Mouse (Mus musculus) CH12F3 (cell line): ENCODE results near the gene Cryz.

Source experiments
- in situ Hi-C: fragments of 300-500 bp; cut with MboI; formaldehyde crosslinking; loops from 2 replicates; pipeline ENCODE4 v1.14.3; 2020; ENCODE audit warnings: low sequenced_read_pairs

The Cryz gene

GRCm38 (mm10) chr3:154596488-154596933 lies at the start of gene Cryz:
Gene Cryz, plus strand, starts transcription at chr3:154596711.
- in situ Hi-C loops: no loop called here

GRCm38 (mm10) chr3:154547549-154548426 lies 48.7 kb upstream of the Cryz start:
- in situ Hi-C loops: loop anchor here (25.0 kb wide), 1 partner anchor 585 kb away; the partner anchor contains the start of gene Slc44a5

DNA sequence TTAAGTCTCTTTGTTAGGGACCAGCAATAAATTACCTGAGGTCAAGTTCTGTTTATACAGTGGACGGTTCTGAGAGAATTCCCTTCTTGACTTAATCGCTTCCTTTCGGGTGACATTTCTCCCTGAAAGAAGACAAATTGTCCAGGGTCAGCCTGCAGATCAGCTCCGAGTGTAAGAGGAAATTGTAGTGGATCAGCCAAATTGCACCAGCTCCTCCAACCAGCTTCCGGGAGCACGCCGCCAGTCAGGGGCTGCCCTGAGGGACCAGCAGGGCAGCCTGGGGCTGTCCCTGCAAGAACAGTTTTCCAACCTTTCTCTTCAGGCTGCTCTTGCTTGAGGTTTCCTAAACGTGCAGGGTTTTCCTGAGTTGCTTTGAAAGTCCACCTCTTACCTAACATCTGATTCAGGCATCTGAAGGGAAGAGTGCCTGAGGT lies 47.6 kb upstream of the Cryz start:
- in situ Hi-C loops: loop anchor here (25.0 kb wide), 1 partner anchor 587 kb away; the partner anchor contains the start of gene Slc44a5

- in situ Hi-C loops: no loop called here
Observed at GRCm38 (mm10) chr3:154550326-154551034, 46.0 kb upstream of the Cryz start.

- in situ Hi-C loops: no loop called here
Observed at GRCm38 (mm10) chr3:154551035-154551411, 45.5 kb upstream of the Cryz start.

DNA sequence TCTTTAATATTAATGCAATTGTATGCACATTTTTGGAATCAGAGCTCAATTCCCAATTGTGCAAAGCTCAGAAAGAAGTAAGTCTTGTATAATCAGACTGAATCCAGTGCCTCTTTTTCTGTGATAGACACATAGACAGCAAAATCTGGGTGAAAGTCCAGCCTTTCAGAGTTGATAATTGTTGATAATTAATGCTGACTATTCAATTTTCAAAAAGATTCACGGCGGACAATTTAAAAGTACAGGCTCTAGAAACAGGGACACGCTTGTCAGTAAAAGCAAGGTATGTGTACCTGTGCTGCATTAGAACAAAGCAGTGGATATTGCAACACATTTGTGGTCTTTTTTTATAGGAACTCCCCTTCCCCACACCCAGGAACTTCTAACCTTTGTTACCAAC lies 34.3 kb upstream of the Cryz start:
- in situ Hi-C loops: no loop called here

GRCm38 (mm10) chr3:154565437-154565836 lies 31.1 kb upstream of the Cryz start:
- in situ Hi-C loops: no loop called here

DNA sequence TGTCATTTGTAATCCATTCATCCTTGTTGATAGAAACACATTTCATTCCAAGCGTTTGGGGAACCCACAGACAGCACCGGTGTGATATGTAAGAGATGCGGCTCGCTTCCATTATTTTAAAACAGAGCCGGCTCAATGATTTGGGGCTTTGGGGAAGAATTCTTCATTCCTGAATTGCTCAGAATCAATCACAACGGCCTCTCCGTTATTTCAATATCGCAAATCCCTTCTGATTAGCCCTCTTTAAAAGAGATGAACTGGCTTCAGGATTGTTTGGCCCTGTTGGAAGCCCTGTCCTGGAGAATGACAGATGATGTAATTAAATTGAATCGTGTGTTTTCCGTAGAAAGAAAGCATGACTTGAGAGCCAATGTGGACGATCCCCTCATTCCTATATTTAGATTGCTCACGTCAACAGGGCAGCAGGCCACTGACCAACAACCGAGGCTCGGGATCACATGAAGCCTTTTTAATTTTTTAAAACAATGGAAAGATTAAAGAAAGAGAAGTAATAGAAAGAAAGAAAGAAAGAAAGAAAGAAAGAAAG lies 26.4 kb upstream of the Cryz start:
- in situ Hi-C loops: loop anchor here (5.0 kb wide), 1 partner anchor 293 kb away; no protein-coding TSS in a partner anchor

- in situ Hi-C loops: loop anchor here (5.0 kb wide), 1 partner anchor 293 kb away; no protein-coding TSS in a partner anchor
Observed at GRCm38 (mm10) chr3:154570786-154571185, 25.7 kb upstream of the Cryz start.

DNA sequence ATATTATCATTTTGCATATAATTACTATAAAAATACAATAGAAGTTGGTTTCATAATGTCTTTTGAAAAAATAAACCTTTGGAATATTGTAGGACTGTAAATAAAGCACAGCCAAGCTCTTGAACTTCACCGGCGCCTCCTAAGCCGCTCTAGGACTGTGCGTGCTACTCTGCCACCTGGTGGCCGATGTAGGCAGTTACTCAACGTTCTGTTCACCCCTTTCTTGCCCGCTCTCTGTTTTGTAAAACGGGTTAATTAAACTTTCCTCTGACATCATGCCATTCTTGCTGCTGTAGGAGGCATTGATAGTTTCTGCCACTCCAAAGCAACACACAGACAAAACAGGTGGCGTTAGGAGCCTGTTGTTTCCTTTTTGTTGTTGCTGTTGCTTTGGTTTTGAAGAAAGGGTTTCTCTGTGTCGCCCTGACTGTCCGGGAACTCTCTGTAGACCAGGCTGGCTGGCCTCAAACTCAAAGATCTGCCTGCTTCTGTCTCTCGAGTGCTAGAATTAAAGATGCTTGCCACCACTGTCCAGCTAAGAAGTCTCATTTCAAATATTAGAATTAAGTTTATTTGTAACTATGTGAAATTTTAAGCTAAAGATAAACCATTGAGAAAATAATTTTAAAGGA lies 24.1 kb upstream of the Cryz start:
- in situ Hi-C loops: loop anchor here (5.0 kb wide), 1 partner anchor 295 kb away; no protein-coding TSS in a partner anchor

- in situ Hi-C loops: loop anchor here (5.0 kb wide), 1 partner anchor 296 kb away; no protein-coding TSS in a partner anchor
Observed at GRCm38 (mm10) chr3:154573666-154574065, 22.8 kb upstream of the Cryz start.

GRCm38 (mm10) chr3:154577895-154578294 lies 18.6 kb upstream of the Cryz start:
- in situ Hi-C loops: no loop called here

- in situ Hi-C loops: no loop called here
Observed at GRCm38 (mm10) chr3:154584351-154584750, 12.2 kb upstream of the Cryz start.

- in situ Hi-C loops: no loop called here
Observed at GRCm38 (mm10) chr3:154590971-154591370, 5.5 kb upstream of the Cryz start.

DNA sequence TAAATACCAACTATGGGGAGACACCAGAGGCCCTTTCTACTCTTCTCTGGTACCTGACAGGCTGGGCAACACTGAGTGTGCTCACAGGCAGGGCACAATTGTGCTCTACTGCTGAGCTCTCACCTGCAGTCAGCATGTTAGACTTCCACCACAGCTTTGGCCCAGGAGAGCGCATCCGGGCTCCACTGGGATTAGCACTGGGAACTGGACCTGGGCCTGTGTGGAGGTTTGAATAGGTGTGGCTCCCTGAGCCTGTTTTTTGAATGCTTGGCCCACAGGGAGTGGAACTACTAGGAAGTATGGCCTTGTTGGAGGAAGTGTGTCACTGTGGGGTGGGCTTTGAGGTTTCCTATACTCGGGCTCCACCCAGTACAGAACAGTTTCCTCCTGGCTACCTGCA lies 4.9 kb upstream of the Cryz start:
- in situ Hi-C loops: no loop called here

DNA sequence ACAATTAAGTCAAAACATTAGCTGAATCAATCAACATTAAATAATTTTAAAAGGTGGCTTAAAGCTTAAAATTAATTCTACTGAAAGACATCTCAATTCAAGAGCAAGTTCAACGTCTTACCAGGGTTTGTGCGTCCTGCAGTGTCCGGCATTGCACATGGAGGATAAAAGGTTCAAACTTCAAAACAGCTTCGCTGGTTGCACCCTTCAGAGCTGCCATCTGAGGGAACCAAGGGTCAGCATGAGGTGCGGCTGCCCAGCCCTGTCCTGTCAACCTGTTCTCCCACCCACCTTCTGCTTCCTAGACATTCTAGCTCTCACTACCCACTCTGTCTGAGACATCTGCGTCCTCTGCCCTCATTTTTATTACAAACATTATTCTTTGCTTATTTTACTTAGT lies 2.9 kb upstream of the Cryz start:
- in situ Hi-C loops: no loop called here

DNA sequence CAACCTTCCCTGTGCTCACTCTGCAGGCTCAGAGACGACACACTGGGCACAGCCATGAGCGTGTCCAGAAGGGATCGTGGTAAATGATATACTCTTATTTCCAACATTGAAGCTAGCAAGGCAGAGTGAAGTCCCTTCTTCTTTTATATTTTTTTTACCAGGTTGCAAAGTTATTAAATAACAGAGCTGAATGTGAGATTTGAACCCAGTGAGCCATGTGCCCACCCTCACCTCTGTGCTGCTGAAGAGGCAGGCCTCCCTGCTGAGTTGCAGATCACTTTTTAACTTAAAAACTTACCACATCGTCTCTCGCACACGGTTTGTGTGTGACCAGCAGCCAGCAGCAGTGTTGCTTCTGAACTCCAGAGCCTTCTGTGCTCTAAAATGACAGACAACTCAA lies 2.4 kb upstream of the Cryz start:
- in situ Hi-C loops: no loop called here

DNA sequence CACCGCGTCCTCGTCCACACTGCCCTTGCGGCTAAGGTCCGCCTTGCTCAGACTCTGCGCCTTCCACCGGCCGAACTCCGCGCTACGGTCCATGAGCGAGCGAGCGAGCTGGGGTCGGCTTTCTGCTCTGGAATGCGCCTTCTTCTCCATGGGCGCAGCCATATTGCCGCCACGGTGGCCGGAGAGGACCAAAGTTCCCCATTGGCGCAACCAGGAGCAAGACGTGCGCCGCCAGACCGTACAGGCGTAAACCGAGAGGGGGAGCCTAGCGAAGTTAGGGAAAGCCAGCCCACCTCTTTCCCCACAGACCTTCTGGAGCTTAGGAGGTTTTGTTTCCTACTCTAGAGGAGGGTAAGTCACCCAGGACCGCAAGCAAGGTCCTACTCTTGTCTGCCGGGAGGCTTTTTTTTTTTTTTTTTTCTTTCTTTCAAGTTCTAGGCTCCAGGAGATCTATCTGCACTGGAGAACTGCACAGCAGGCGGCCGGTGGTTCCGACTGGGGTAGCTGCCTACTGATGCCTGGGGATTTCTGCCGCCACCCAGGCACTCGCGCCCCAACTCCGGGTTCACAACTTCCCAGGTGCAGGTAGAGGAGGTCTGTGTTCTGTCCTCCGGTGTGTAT lies 533 bp downstream of the Cryz start, which contains the start of gene Tyw3:
Gene Tyw3 (minus strand): TSS at position 171 of the 621 bp plus-strand sequence.
- in situ Hi-C loops: no loop called here

GRCm38 (mm10) chr3:154597561-154597960 lies 1.1 kb downstream of the Cryz start:
- in situ Hi-C loops: no loop called here

- in situ Hi-C loops: no loop called here
Observed at GRCm38 (mm10) chr3:154602141-154602540, 5.6 kb downstream of the Cryz start.
